Mouse (Mus musculus): ENCODE measurements around the gene Dmrt2. TPM values are rescaled to one million over a fixed set of nuclear protein-coding genes. Genes with fewer than 3 reads are reported as not detected.

The Dmrt2 gene
- polyA plus RNA-seq, 1 experiment from 2014 or later: 0.27 TPM

GRCm38 (mm10) chr19:25665486-25666339 lies 6.5 kb upstream of the Dmrt2 start:
- Histone ChIP-seq H3K36me3 (no peaks in the 10 kb centered on the region), H3K4me1 (peaks cover 6% of the 10 kb centered on the region), H3K4me2 (no peak overlapping the region), H3K27ac (replicated peaks) (no peak overlapping the region), H3K4me3 (replicated peaks) (no peak overlapping the region), H3K27me3 (replicated peaks) (peaks cover 74% of the 10 kb centered on the region), H3K9me3 (replicated peaks) (no peaks in the 10 kb centered on the region), H3K9ac (replicated peaks) (no peak overlapping the region)
- 3% methylated on average over 31 of the region's 31 CpGs for WGBS
- no peak for ATAC-seq (ENCODE audit: low FRiP score)

GRCm38 (mm10) chr19:25667836-25668235 lies 4.4 kb upstream of the Dmrt2 start:
- Histone ChIP-seq H3K9me3 (replicated peaks) (no peaks in the 10 kb centered on the region), H3K4me1 (peaks cover 18% of the 10 kb centered on the region), H3K27ac (replicated peaks) (no peak overlapping the region), H3K27me3 (replicated peaks) (peaks cover 92% of the 10 kb centered on the region), H3K4me3 (replicated peaks) (no peak overlapping the region), H3K36me3 (no peaks in the 10 kb centered on the region), H3K4me2 (no peak overlapping the region), H3K9ac (replicated peaks) (no peak overlapping the region)
- no peak for ATAC-seq (ENCODE audit: low FRiP score)
- WGBS: 16% methylated on average over 4 of the region's 4 CpGs

GRCm38 (mm10) chr19:25669593-25670248 lies 2.5 kb upstream of the Dmrt2 start:
- no peak overlapping the region for H3K27ac ChIP-seq (replicated peaks)
- H3K4me3 ChIP-seq (replicated peaks): no peak overlapping the region
- H3K9me3 ChIP-seq (replicated peaks): no peaks in the 10 kb centered on the region
- no peaks in the 10 kb centered on the region for H3K36me3 ChIP-seq
- 0% methylated on average over 3 of the region's 3 CpGs for WGBS
- peaks cover 96% of the 10 kb centered on the region for H3K27me3 ChIP-seq (replicated peaks)
- no peak overlapping the region for H3K4me2 ChIP-seq
- no peak overlapping the region for H3K9ac ChIP-seq (replicated peaks)
- peaks cover 29% of the 10 kb centered on the region for H3K4me1 ChIP-seq
- no peak for ATAC-seq (ENCODE audit: low FRiP score)

- 2% methylated on average over 17 of the region's 17 CpGs for WGBS
- no peak for ATAC-seq (ENCODE audit: low FRiP score)
These were observed 1.5 kb upstream of the Dmrt2 start for GRCm38 (mm10) chr19:25670571-25671285.

GRCm38 (mm10) chr19:25671681-25672080 lies 530 bp upstream of the Dmrt2 start:
- Histone ChIP-seq H3K27ac (replicated peaks) (no peak overlapping the region), H3K9ac (replicated peaks) (no peak overlapping the region), H3K27me3 (replicated peaks) (peaks cover 95% of the 10 kb centered on the region), H3K4me3 (replicated peaks) (peak overlapping the region; percentile 33), H3K4me1 (peaks cover 23% of the 10 kb centered on the region), H3K36me3 (no peaks in the 10 kb centered on the region), H3K4me2 (peak overlapping the region; percentile 57), H3K9me3 (replicated peaks) (no peaks in the 10 kb centered on the region)
- ATAC-seq (ENCODE audit: low FRiP score): no peak
- 1% methylated on average over 14 of the region's 14 CpGs for WGBS

More at GRCm38 (mm10) chr19:25670571-25671285, 1.5 kb upstream of the Dmrt2 start:
- Histone ChIP-seq H3K4me2 (no peak overlapping the region), H3K4me1 (peaks cover 28% of the 10 kb centered on the region), H3K27ac (replicated peaks) (no peak overlapping the region), H3K9ac (replicated peaks) (no peak overlapping the region), H3K4me3 (replicated peaks) (no peak overlapping the region), H3K36me3 (no peaks in the 10 kb centered on the region), H3K9me3 (replicated peaks) (no peaks in the 10 kb centered on the region), H3K27me3 (replicated peaks) (peaks cover 95% of the 10 kb centered on the region)

GRCm38 (mm10) chr19:25673224-25674055 lies 1.2 kb downstream of the Dmrt2 start:
- H3K9me3 ChIP-seq (replicated peaks): no peaks in the 10 kb centered on the region
- ATAC-seq (ENCODE audit: low FRiP score): 0 out of 2 replicates have a peak, but pooled peaks have one; percentile 45
- no peak overlapping the region for H3K9ac ChIP-seq (replicated peaks)
- under 1% methylated on average over 66 of the region's 66 CpGs for WGBS
- H3K27ac ChIP-seq (replicated peaks): no peak overlapping the region
- peak overlapping the region; percentile 35 for H3K4me3 ChIP-seq (replicated peaks)
- peaks cover 94% of the 10 kb centered on the region for H3K27me3 ChIP-seq (replicated peaks)
- H3K36me3 ChIP-seq: no peaks in the 10 kb centered on the region
- peak overlapping the region; percentile 63 for H3K4me2 ChIP-seq
- peaks cover 23% of the 10 kb centered on the region for H3K4me1 ChIP-seq

- Histone ChIP-seq H3K27ac (replicated peaks) (no peak overlapping the region), H3K4me2 (peak overlapping the region; percentile 63), H3K27me3 (replicated peaks) (peaks cover 89% of the 10 kb centered on the region), H3K9ac (replicated peaks) (no peak overlapping the region), H3K9me3 (replicated peaks) (no peaks in the 10 kb centered on the region), H3K4me1 (peaks cover 23% of the 10 kb centered on the region), H3K36me3 (no peaks in the 10 kb centered on the region), H3K4me3 (replicated peaks) (peak overlapping the region; percentile 35)
- 0 out of 2 replicates have a peak, but pooled peaks have one; percentile 23 for ATAC-seq (ENCODE audit: low FRiP score)
- WGBS: 1% methylated on average over 15 of the region's 15 CpGs
These were observed 1.8 kb downstream of the Dmrt2 start for GRCm38 (mm10) chr19:25674056-25674420.

- no peak overlapping the region for H3K4me2 ChIP-seq
- H3K27ac ChIP-seq (replicated peaks): no peak overlapping the region
- ATAC-seq (ENCODE audit: low FRiP score): no peak
- H3K9ac ChIP-seq (replicated peaks): no peak overlapping the region
- WGBS: 1% methylated on average over 8 of the region's 8 CpGs
- no peak overlapping the region for H3K4me3 ChIP-seq (replicated peaks)
- H3K9me3 ChIP-seq (replicated peaks): no peaks in the 10 kb centered on the region
- H3K36me3 ChIP-seq: no peaks in the 10 kb centered on the region
- H3K27me3 ChIP-seq (replicated peaks): peaks cover 86% of the 10 kb centered on the region
- H3K4me1 ChIP-seq: peaks cover 23% of the 10 kb centered on the region
These were observed 2.5 kb downstream of the Dmrt2 start for GRCm38 (mm10) chr19:25674744-25675143.

- peaks cover 23% of the 10 kb centered on the region for H3K4me1 ChIP-seq
- no peak overlapping the region for H3K4me2 ChIP-seq
- no peaks in the 10 kb centered on the region for H3K9me3 ChIP-seq (replicated peaks)
- no peak for ATAC-seq (ENCODE audit: low FRiP score)
- no peaks in the 10 kb centered on the region for H3K36me3 ChIP-seq
- H3K27ac ChIP-seq (replicated peaks): no peak overlapping the region
- H3K27me3 ChIP-seq (replicated peaks): peaks cover 80% of the 10 kb centered on the region
- no peak overlapping the region for H3K4me3 ChIP-seq (replicated peaks)
- 8% methylated on average over 9 of the region's 9 CpGs for WGBS
- H3K9ac ChIP-seq (replicated peaks): no peak overlapping the region
These were observed 3.7 kb downstream of the Dmrt2 start for GRCm38 (mm10) chr19:25675866-25676440.

GRCm38 (mm10) chr19:25698850-25699249 lies 26.6 kb downstream of the Dmrt2 start:
- Histone ChIP-seq H3K4me3 (replicated peaks) (no peak overlapping the region), H3K27ac (replicated peaks) (no peak overlapping the region), H3K4me2 (no peak overlapping the region), H3K4me1 (no peaks in the 10 kb centered on the region), H3K9ac (replicated peaks) (no peak overlapping the region), H3K9me3 (replicated peaks) (no peaks in the 10 kb centered on the region), H3K27me3 (replicated peaks) (no peaks in the 10 kb centered on the region), H3K36me3 (no peaks in the 10 kb centered on the region)
- no peak for ATAC-seq (ENCODE audit: low FRiP score)
- 77% methylated on average over 14 of the region's 14 CpGs for WGBS
